Mouse (Mus musculus): ENCODE data around the gene Fam219b.

DNA sequence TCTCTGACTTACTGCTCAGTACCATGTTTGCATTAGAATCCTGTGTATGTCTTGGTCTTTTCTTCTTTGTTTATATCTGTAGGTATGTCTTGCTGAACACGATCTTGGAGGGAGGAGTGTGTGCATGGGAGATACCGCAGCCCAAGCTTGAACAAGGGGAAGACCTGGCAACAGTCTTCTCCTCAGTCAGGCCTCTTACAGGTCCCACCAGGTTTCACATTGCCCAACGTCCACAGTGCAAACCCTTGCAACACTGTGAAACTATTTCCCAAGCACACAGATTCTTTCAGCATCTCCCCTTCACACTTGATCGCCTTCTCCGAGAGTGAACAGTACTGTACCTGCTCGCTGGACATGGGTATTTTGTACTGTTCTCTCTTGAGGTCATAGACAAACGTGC lies 49.5 kb upstream of the Fam219b start:
- TF ChIP-seq CTCF (IDR thresholded peaks at IDR 0.05; ENCODE audit: low read depth) (no peak), EP300 (IDR thresholded peaks at IDR 0.05; ENCODE audit: low read depth) (no peak)

All from liver, embryonic 14.5 days (tissue).